Mouse (Mus musculus) thymus, adult 2 months (tissue): ENCODE results near the gene Gtpbp4.
"Not testable (repeated sequence)": the region's sequence is repeated elsewhere in the genome, so short reads cannot be mapped to it uniquely, and the experiment has no call there.

Experiments
- CTCF ChIP-seq: fragments of 200-500 bp; IDR thresholded peaks from 2 replicates; pipeline ENCODE4 v1.5.1; 2012; ENCODE audit warnings: mild to moderate bottlenecking, control low read depth, low read length, moderate library complexity, borderline replicate concordance; ENCODE audit not compliant: control insufficient read depth, poor library complexity, insufficient read depth; ENCODE audit errors: extremely low read depth
- POLR2A ChIP-seq: fragments of 200-500 bp; IDR thresholded peaks from 2 replicates; pipeline ENCODE4 v1.6.1; 2012; ENCODE audit warnings: mild to moderate bottlenecking, low read length, control low read depth, moderate library complexity; ENCODE audit not compliant: control insufficient read depth, poor library complexity, insufficient read depth; ENCODE audit errors: extremely low read depth

GRCm38 (mm10) chr13:8962266-8962665 is 33.6 kb downstream of the Gtpbp4 start:
- TF ChIP-seq CTCF, POLR2A: not testable (repeated sequence)
